Mouse (Mus musculus) retina, postnatal 7 days (tissue): ENCODE results near the gene Ccnd3.
"Not testable (repeated sequence)": the region's sequence is repeated elsewhere in the genome, so short reads cannot be mapped to it uniquely, and the experiment has no call there.

Experiments used
- DNase-seq: peaks from one replicate; pipeline ENCODE4 v3.0.0-alpha.2; 2012; ENCODE audit warnings: low read depth, low spot score

Ccnd3 gene

GRCm38 (mm10) chr17:47618556-47619311 is 113.9 kb downstream of the Ccnd3 start:
- no peak for DNase-seq

GRCm38 (mm10) chr17:47622912-47623554 is 118.2 kb downstream of the Ccnd3 start:
- DNase-seq: no peak

GRCm38 (mm10) chr17:47624572-47624971 is 119.7 kb downstream of the Ccnd3 start:
- not testable (repeated sequence) for DNase-seq

- no peak for DNase-seq
Observed at GRCm38 (mm10) chr17:47625088-47625487, 120.2 kb downstream of the Ccnd3 start.

GRCm38 (mm10) chr17:47626031-47626430 is 121.2 kb downstream of the Ccnd3 start:
- DNase-seq: no peak

- DNase-seq: no peak
Observed at GRCm38 (mm10) chr17:47627791-47628190, 122.9 kb downstream of the Ccnd3 start.

GRCm38 (mm10) chr17:47628851-47629676 is 124.2 kb downstream of the Ccnd3 start:
- peak; percentile 90 for DNase-seq

GRCm38 (mm10) chr17:47629717-47630677 is 125.1 kb downstream of the Ccnd3 start:
- no peak for DNase-seq

- no peak for DNase-seq
Observed at GRCm38 (mm10) chr17:47630678-47631065, 125.8 kb downstream of the Ccnd3 start, which contains the start of gene Usp49. Gene Usp49 (plus strand): TSS chr17:47630690.

GRCm38 (mm10) chr17:47632181-47632840 is 127.5 kb downstream of the Ccnd3 start:
- DNase-seq: no peak

GRCm38 (mm10) chr17:47633999-47634770 is 129.3 kb downstream of the Ccnd3 start:
- DNase-seq: no peak

- no peak for DNase-seq
Observed at GRCm38 (mm10) chr17:47642992-47643391, 138.1 kb downstream of the Ccnd3 start.

GRCm38 (mm10) chr17:47646683-47647082 is 141.8 kb downstream of the Ccnd3 start:
- DNase-seq: peak; percentile 40

- DNase-seq: no peak
Observed at GRCm38 (mm10) chr17:47648966-47649365, 144.1 kb downstream of the Ccnd3 start.
